Mouse (Mus musculus) heart, postnatal 0 days (tissue): ENCODE measurements around the gene Gatb.

ENCODE experiments used
- CTCF ChIP-seq: IDR thresholded peaks from 2 replicates; pipeline ENCODE4 v1.5.1; 2016; ENCODE audit warnings: antibody characterized with exemption, control low read depth, low read depth
- EP300 ChIP-seq: IDR thresholded peaks from 2 replicates; pipeline ENCODE4 v1.6.1; 2016; ENCODE audit warnings: antibody characterized with exemption, low read depth

DNA sequence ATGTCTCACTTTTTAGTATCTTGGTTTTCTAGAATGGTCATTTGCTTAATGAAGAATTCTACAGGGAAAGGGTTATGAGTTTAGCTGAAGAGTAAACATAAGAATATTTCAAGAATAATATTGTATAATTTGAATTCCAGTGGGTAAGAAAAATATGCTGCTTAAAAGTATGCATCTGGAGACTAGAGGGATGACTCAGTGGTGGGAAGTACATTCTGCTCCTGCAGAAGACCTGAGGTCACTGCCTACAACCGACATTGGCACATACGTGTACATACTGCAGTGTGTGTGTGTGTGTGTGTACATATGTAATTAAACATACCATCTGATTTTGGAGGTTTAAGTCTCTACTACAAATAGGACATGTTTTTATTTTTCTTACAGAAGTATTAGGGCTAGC, 61.7 kb downstream of the Gatb start:
- TF ChIP-seq CTCF (no peak), EP300 (no peak)
